Mouse (Mus musculus) forebrain, embryonic 11.5 days (tissue): ENCODE measurements around the gene Zswim1. TPM values are rescaled to one million over a fixed set of nuclear protein-coding genes. Genes with fewer than 3 reads are reported as not detected.
"Not testable (repeated sequence)": the region's sequence is repeated elsewhere in the genome, so short reads cannot be mapped to it uniquely, and the experiment has no call there.

Experiments used
- ATAC-seq: fragments of 200-750 bp; cut with Nextera tagmentation; replicated peaks from 2 replicates; pipeline ENCODE4 v1.8.0; 2017; ENCODE audit warnings: moderate TSS enrichment; ENCODE audit not compliant: low FRiP score
- DNase-seq: peaks from one replicate; pipeline ENCODE4 v3.0.0-alpha.2; 2017; ENCODE audit warnings: low spot score
- H3K27ac ChIP-seq: fragments of 300-500 bp; sonication (generic); 2 replicates; pipeline ENCODE4 v1.5.1; 2014; ENCODE audit warnings: low read depth, low read length
- H3K27me3 ChIP-seq: fragments of 300-500 bp; sonication (generic); 2 replicates; pipeline ENCODE4 v1.6.1; 2014; ENCODE audit warnings: mild to moderate bottlenecking, low read length, mixed read lengths; ENCODE audit not compliant: control insufficient read depth, insufficient read depth
- H3K36me3 ChIP-seq: fragments of 300-500 bp; sonication (generic); 2 replicates; pipeline ENCODE4 v1.6.1; 2014; ENCODE audit warnings: mild to moderate bottlenecking, low read length, moderate library complexity, mixed read lengths; ENCODE audit not compliant: control insufficient read depth, insufficient read depth
- H3K4me1 ChIP-seq: fragments of 300-500 bp; sonication (generic); replicated peaks from 2 replicates; pipeline ENCODE4 v1.6.1; 2014; ENCODE audit warnings: low read length, mixed read lengths; ENCODE audit not compliant: control insufficient read depth, insufficient read depth
- H3K4me2 ChIP-seq: fragments of 300-500 bp; sonication (generic); 2 replicates; pipeline ENCODE4 v1.6.1; 2014; ENCODE audit warnings: low read depth, mild to moderate bottlenecking, low read length, moderate library complexity, mixed read lengths; ENCODE audit not compliant: severe bottlenecking
- H3K4me3 ChIP-seq: fragments of 300-500 bp; sonication (generic); 2 replicates; pipeline ENCODE4 v1.5.1; 2014; ENCODE audit warnings: low read depth, low read length
- H3K9ac ChIP-seq: fragments of 300-500 bp; sonication (generic); 2 replicates; pipeline ENCODE4 v1.6.1; 2014; ENCODE audit warnings: low read length
- H3K9me3 ChIP-seq: fragments of 300-500 bp; sonication (generic); 2 replicates; pipeline ENCODE4 v1.6.1; 2016; ENCODE audit warnings: low read length, mixed read lengths; ENCODE audit not compliant: control insufficient read depth
- WGBS: fragments of 180-500 bp; shearing (Covaris S2); extraction: QIAGEN DNeasy Blood & Tissue Kit; methylation state at CpG from one replicate; pipeline ENCODE4 v1.1.7; 2014; 5-methylcytosine and 5-hydroxymethylcytosine counted together
- polyA plus RNA-seq: library from polyadenylated mRNA; unstranded; fragments of >200 nt; fragmentation: Nextera tagmentation; extraction: Ambion mirVana; gene quantifications from 2 replicates; pipeline ENCODE4 v1.2.1, GENCODE M21; 2014

The Zswim1 gene
- polyA plus RNA-seq, 1 experiment from 2014 or later = 26.4 TPM

DNA sequence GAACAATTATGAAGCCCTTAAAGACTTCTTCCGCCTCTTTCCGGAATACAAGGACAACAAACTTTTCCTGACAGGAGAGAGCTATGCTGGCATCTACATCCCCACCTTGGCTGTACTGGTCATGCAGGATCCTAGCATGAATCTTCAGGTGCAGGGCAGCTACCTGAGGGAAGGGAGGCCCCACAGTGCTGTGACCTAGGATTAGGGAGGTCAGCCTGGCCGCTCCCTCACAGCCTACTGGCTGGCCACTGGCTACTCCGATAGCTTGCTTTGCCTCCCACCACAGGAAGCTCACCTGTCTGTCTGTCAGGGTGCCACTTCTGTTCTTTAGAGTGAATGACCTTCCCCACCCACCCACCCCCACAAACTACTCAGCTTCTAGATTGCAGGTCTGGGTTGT, 12.7 kb downstream of the Zswim1 start:
- DNase-seq (no peak), ATAC-seq (no peak)
- no peak overlapping the region for H3K27ac ChIP-seq
- peaks cover 6% of the 10 kb centered on the region; the same call in 1 of the 2 replicates for H3K4me1 ChIP-seq
- no peaks in the 10 kb centered on the region for H3K36me3 ChIP-seq
- WGBS = 97% methylated on average over 4 of the region's 4 CpGs
- H3K27me3 ChIP-seq = no peaks in the 10 kb centered on the region
- H3K9ac ChIP-seq = no peak overlapping the region
- no peaks in the 10 kb centered on the region for H3K9me3 ChIP-seq
- H3K4me2 ChIP-seq = no peak overlapping the region
- no peak overlapping the region for H3K4me3 ChIP-seq

DNA sequence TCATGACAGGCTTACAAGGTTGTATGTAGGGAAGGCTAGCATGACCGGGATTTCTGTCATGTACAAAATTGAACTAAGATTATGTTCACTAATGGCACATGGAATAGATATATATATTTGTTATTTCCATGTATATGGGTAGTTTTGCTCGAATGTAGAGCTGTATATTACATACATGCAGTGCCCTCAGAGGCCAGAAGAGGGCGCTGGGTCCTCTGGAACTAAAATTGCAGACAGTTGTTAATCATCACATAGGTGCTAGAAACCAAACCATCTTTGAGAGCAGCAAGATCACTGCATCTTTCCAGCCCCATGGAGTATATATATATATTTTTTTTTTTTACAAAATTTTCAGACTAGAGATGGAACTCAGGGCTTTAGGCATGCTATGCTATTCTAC, 23.3 kb downstream of the Zswim1 start:
- Histone ChIP-seq H3K27ac (no peak overlapping the region), H3K9me3 (no peaks in the 10 kb centered on the region), H3K9ac (no peak overlapping the region), H3K27me3 (no peaks in the 10 kb centered on the region), H3K4me2 (no peak overlapping the region), H3K4me3 (no peak overlapping the region), H3K36me3 (no peaks in the 10 kb centered on the region; the same call in 1 of the 2 replicates), H3K4me1 (no peaks in the 10 kb centered on the region)
- DNase-seq (no peak), ATAC-seq (no peak)
- WGBS = 53% methylated on average over 3 of the region's 3 CpGs

DNA sequence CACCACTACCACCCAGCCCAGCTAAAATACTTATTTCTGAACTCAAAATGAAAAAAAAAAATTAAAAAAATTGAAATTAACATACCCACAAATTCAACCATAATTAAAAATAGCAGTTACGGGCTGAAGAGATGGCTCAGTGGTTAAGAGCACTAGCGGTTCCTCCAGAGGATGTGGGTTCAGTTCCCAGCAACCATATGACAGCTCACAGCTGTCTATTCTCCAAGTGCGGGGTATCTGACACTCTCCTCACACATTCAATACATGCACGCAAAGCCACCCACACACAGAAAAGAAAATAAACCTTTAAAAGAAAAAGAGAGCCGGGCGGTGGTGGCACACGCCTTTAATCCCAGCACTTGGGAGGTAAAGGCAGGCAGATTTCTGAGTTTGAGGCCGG, 27.6 kb downstream of the Zswim1 start:
- no peak for ATAC-seq
- DNase-seq = no peak
- Histone ChIP-seq H3K27me3 (peaks cover 2% of the 10 kb centered on the region; the same call in 1 of the 2 replicates), H3K4me2 (no peak overlapping the region), H3K4me1 (no peaks in the 10 kb centered on the region), H3K36me3 (no peaks in the 10 kb centered on the region; the same call in 1 of the 2 replicates), H3K27ac (no peak overlapping the region), H3K9me3 (no peaks in the 10 kb centered on the region), H3K4me3 (no peak overlapping the region), H3K9ac (no peak overlapping the region)
- WGBS = 93% methylated on average over 8 of the region's 8 CpGs

DNA sequence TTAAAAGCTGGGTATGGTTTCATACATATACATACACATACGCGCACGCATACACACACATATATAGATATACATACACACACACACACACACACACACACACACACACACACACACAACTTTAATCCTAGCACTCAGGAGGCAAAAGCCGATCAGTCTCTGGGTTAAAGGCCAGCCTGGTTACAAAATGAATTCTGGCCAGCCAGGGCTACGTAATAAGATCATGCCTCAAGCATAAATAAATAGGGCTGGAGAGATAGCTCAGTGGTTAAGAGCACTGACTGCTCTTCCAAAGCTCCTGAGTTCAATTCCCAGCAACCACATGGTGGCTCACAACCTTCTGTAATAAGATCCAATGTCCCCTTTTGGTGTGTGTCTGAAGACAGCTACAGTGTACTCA, 33.1 kb downstream of the Zswim1 start:
- H3K4me3 ChIP-seq, H3K4me1 ChIP-seq, H3K9ac ChIP-seq, H3K27ac ChIP-seq, H3K4me2 ChIP-seq, ATAC-seq, H3K36me3 ChIP-seq, DNase-seq, H3K9me3 ChIP-seq: not testable (repeated sequence)
- H3K27me3 ChIP-seq = peaks cover 19% of the 10 kb centered on the region
- WGBS = 82% methylated on average over 5 of the region's 5 CpGs

DNA sequence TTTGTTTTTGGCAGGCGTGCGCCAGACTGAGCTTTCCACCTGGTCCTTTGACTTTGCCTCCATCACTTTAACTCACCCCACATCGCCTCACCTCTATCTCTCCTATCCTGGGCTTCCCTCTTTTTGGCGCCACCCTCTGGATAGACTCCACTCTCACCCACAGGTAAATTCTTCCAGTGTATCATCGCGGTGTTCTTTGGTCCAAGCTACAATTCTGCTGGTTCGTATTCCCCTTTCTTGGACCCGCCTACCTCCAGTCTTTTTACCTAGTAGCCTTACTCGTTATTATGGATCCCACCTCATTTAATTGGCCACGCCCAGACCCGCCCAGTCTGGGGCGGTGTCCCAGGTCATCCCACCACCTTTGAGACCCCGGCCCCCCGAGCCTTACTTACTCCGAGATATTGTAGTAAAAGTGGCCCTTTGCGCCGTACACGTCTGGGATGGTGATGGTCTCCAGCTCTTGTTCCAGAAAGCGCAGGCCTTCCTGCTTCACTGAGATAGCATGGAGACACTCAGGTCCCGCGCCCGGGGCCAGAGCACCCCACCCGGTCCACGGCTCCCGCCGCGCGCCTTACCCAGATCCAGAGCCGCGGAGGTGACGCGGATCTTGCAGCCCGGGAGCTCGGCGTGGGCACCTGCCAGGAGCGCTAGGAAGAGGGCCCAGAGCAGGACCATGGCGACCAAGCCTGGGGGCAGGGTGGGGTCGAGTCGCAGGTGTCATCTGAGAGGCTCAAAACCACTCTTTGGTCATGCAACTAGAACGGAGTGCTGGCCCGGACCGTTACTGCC, 34.0 kb downstream of the Zswim1 start:
- ATAC-seq (peak; percentile 58), DNase-seq (peak; percentile 68)
- Histone ChIP-seq H3K36me3 (no peaks in the 10 kb centered on the region), H3K4me1 (peaks cover 6% of the 10 kb centered on the region), H3K4me2 (peak overlapping the region; percentile 97), H3K27ac (no peak overlapping the region), H3K4me3 (peak overlapping the region; percentile 44), H3K27me3 (peaks cover 19% of the 10 kb centered on the region), H3K9me3 (no peaks in the 10 kb centered on the region), H3K9ac (peak overlapping the region; percentile 58)
- under 1% methylated on average over 42 of the region's 42 CpGs for WGBS

DNA sequence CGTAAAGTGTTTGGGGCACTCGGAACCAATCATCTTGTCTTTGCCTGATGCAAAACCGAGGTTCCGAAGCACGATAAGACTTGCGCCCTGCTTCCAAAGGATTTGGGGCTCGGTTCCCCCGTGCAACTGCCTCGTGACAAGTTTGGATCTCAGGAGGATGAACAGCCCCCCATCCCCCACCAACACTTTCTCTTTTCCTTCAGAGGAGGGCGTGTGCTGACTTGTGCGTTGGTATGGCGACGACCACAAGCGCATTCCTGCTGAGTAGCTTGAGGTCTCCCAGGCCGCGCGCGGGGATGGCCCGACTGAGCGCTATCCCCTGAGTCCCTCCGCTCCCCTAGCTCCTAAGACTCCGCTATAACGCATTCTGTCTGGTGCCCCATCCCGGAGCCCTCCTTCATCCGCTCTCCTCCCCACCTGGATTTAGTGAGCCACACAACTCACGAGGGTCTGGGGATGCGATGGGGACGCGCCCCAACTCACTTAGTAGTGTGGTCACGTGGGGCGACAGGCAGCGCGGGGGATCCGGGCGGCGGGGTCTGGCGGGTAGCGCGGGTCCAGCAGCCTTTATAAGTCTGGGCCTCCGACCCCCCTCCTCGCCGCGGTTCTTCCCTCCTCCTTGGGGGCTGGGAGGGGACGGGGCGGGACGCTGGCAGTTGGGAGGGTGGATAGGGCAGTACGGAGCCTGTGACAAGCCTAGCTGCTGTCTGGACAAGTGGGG, 34.8 kb downstream of the Zswim1 start, which contains the start of gene Pltp:
Pltp (minus strand) TSS at position 611 of the 721 bp plus-strand sequence.
- H3K4me1 ChIP-seq = peaks cover 6% of the 10 kb centered on the region
- peaks cover 19% of the 10 kb centered on the region for H3K27me3 ChIP-seq

DNA sequence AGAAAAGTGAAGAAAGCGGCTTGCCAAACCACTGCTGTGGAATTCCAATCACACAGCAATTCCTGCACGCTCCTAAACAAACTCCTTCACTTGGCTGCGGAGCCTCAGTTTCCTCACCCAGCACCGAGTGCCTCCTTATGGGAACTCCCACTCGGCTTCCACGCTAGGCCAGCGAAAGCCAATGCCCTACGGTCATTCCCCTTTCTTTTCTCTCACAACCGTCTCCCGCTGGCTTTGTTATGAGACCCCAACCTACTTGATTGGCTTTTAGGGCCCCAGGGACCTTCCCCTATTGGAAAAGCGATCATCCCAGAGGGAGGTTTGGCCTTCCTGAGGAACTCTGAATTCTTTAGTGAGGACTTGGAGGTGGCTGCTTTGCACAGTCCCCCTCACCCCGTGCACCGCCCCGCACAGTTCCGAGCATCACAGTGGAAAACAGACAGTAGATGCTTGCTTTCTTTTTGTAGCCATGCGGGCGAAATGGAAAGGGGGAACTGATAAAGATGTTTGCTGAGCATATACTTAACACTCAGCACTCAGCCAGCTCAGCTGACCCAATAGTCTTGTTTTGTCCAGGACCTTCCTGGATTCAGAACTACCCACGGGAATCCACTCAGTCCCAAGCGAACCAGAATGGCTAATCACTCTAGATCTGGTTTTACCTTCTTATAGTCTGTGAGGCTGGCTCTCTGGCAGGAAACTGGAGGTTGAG, 35.5 kb downstream of the Zswim1 start:
- Histone ChIP-seq H3K4me2 (peak overlapping the region; percentile 97), H3K9me3 (no peaks in the 10 kb centered on the region), H3K27me3 (peaks cover 19% of the 10 kb centered on the region), H3K27ac (no peak overlapping the region), H3K36me3 (no peaks in the 10 kb centered on the region), H3K4me1 (peaks cover 6% of the 10 kb centered on the region), H3K9ac (peak overlapping the region; percentile 58), H3K4me3 (peak overlapping the region; percentile 44)
- DNase-seq = peak; percentile 65
- 2% methylated on average over 19 of the region's 19 CpGs for WGBS
- ATAC-seq = peak; percentile 35; the same call in 1 of the 2 replicates

More for the DNA sequence above, 34.8 kb downstream of the Zswim1 start, which contains the start of gene Pltp:
- Histone ChIP-seq H3K27ac (no peak within 1 kb of the TSS), H3K4me2 (peak within 1 kb of the TSS; percentile 97), H3K9me3 (no peaks in the 10 kb centered on the region), H3K36me3 (no peaks in the 10 kb centered on the region), H3K4me3 (peak within 1 kb of the TSS; percentile 44), H3K9ac (peak within 1 kb of the TSS; percentile 58)
- DNase-seq = peak; percentile 87
- peak; percentile 76 for ATAC-seq
- under 1% methylated on average over 47 of the region's 47 CpGs for WGBS

DNA sequence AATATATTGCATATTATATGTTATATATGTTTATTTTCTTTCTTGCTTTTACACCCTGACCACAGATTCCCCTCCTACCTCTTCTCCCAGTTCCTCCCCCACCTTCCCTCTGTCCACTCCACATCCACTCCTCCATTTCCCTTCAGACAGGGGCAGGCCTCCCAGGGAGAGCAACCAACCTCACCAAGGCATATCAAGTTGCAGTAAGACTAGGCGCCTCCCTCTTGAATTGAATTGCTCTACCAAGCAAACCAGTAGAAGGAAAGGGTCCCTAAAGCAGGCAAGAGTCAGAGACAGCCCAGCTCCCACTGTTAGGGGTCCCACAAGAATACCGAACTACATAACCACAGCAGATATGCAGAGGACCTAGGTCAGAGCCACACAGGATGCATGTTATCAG, 36.7 kb downstream of the Zswim1 start:
- peaks cover 19% of the 10 kb centered on the region for H3K27me3 ChIP-seq
- ATAC-seq (no peak), DNase-seq (no peak)
- no peak overlapping the region for H3K4me2 ChIP-seq
- 58% methylated on average over 2 of the region's 2 CpGs for WGBS
- H3K4me1 ChIP-seq = peaks cover 6% of the 10 kb centered on the region
- no peak overlapping the region for H3K4me3 ChIP-seq
- no peaks in the 10 kb centered on the region for H3K36me3 ChIP-seq
- H3K27ac ChIP-seq = no peak overlapping the region
- no peaks in the 10 kb centered on the region for H3K9me3 ChIP-seq
- H3K9ac ChIP-seq = no peak overlapping the region
